Mouse (Mus musculus) bone marrow, adult 2 months (tissue): ENCODE results near the gene B230219D22Rik. TPM values are rescaled to one million over a fixed set of nuclear protein-coding genes. Genes with fewer than 3 reads are reported as not detected.

Experiments
- H3K27ac ChIP-seq: fragments of 200-500 bp; 2 replicates; pipeline ENCODE4 v1.5.1; 2012; ENCODE audit warnings: low read depth, mild to moderate bottlenecking, control low read depth, inconsistent platforms, low read length; ENCODE audit not compliant: control insufficient read depth, poor library complexity, insufficient read depth
- H3K4me1 ChIP-seq: fragments of 200-500 bp; 2 replicates; pipeline ENCODE4 v1.6.1; 2011; ENCODE audit warnings: low read length; ENCODE audit not compliant: control insufficient read depth, insufficient read depth
- H3K4me3 ChIP-seq: fragments of 200-500 bp; replicated peaks from 2 replicates; pipeline ENCODE3; 2011; ENCODE audit warnings: mild to moderate bottlenecking, low read depth, low read length, control low read depth; ENCODE audit not compliant: control insufficient read depth
- CTCF ChIP-seq: fragments of 200-500 bp; IDR thresholded peaks from 2 replicates; pipeline ENCODE4 v1.5.1; 2011; ENCODE audit warnings: low read length, control low read depth; ENCODE audit not compliant: control insufficient read depth, insufficient read depth
- POLR2A ChIP-seq: fragments of 200-500 bp; IDR thresholded peaks from 2 replicates; pipeline ENCODE4 v1.6.1; 2011; ENCODE audit warnings: low read depth, mild to moderate bottlenecking, control low read depth, low read length, borderline replicate concordance; ENCODE audit not compliant: control insufficient read depth
- WGBS: fragments of 180-500 bp; shearing (Covaris S2); methylation state at CpG from one replicate; pipeline ENCODE4 v1.1.7; 2018; 5-methylcytosine and 5-hydroxymethylcytosine counted together
- polyA plus RNA-seq: library from polyadenylated mRNA; stranded (reverse); fragments of >200 nt; gene quantifications from 2 replicates; pipeline ENCODE4 v1.2.4, GENCODE M21; 2011; ENCODE audit warnings: low replicate concordance; ENCODE audit not compliant: missing spikeins, insufficient read depth, insufficient read length

B230219D22Rik gene
- polyA plus RNA-seq = 10.9 and 13.9 TPM in 2 replicates

DNA sequence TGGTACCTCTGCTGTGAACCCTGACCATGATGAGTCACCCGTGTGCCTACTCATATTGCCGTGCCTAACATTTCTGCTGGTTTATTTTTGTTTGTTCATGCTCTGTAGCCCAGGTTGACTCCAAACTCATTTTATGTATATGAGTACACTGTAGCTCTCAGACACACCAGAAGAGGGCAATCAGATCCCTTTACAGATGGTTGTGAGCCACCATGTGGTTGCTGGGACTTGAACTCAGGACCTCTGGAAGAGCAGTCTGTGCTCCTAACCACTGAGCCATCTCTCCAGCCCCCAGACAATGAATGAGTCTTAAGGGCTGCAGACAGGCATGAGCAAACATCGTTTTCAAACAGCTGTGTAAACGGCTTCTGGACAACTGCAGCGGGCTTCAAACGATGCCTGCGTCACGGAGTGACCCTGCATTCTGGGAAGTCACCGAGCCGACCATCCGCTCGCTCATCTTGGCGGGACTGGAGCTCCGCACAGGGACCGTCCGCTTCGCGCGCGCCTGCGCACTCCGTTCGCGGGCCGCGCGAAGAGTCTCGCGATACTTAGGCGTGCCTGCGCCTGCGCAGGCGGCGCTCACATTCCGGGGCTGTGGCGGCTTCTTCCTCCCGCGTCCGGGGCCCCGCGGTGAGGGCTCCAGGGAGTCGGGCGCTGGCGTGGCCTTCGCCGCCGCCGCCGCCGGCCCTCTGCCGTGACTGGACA lies at the start of gene B230219D22Rik:
B230219D22Rik (plus strand) TSS at position 590 of the 708 bp plus-strand sequence.
- under 1% methylated on average over 51 of the region's 51 CpGs for WGBS
- peaks cover 1% of the 10 kb centered on the region; the same call in 1 of the 2 replicates for H3K4me1 ChIP-seq

DNA sequence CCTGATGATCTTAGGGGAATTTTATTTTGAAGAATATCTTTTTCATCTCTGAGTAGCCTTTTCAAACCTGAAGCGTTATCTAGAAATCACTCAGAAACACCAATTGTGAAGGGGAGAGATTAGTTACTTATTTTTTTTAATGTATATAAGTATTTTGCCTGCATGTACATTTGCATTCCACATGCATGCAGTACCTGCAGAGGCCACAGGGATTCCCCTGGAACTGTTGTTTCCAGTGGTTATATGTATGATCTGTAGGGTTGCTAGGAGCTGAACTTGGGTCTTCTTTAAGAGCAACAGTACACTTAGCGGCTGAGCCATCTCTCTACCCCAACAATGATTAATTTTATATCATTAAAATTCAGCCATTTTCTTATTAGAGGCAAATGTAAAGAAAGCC lies 48.4 kb upstream of the B230219D22Rik start:
- no peak for TF ChIP-seq POLR2A
- WGBS = 89% methylated on average over 2 of the region's 2 CpGs
- Histone ChIP-seq H3K4me3 (no peak overlapping the region), H3K27ac (no peak overlapping the region), H3K4me1 (no peaks in the 10 kb centered on the region)

More for the DNA sequence above, at the start of gene B230219D22Rik:
- TF ChIP-seq CTCF (no peak), POLR2A (peak; percentile 88; the same call in 1 of the 2 replicates)
- peak within 1 kb of the TSS; percentile 94 for H3K4me3 ChIP-seq
- H3K27ac ChIP-seq = peak within 1 kb of the TSS; percentile 99

DNA sequence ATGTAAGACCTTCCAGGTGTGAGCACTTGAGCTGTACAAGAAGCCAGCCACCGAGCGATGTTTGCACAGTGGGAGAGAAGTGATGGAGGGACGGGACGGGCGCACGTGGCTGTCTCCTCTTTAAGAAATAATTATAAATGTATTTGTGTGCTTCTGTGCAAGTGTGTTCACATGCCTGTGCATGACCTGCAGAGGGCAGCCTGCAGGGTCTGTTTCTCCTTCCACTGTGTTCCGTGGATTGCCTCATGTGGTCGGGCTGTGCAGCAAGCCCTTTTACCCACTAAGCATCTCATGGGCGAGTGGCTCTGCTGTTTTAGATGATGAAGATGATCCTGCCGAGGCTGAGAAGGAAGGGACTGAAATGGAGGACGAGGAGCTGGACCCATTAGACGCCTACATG lies 42.8 kb upstream of the B230219D22Rik start:
- H3K4me3 ChIP-seq = no peak overlapping the region
- TF ChIP-seq POLR2A (no peak), CTCF (no peak)
- H3K27ac ChIP-seq = no peak overlapping the region
- WGBS = 89% methylated on average over 12 of the region's 12 CpGs
- no peaks in the 10 kb centered on the region for H3K4me1 ChIP-seq

DNA sequence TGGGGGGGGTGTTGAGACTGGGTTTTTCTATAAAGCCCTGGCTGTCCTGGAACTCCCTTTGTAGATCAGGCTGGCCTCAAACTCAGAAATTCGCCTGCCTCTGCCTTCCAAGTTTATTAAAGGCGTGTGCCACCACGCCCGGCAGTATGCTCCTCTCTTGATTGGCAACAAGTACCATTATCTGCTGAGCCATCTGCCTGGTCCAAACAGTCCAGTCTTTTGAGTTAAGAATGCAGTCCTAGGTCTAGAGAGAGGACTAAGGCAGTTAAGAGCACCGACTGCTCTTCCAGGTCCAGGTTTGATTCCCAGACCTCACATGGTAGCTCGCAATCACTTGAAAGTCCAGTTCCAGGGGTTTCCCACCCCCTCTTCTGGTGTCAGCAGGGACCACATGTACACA lies 41.9 kb upstream of the B230219D22Rik start:
- TF ChIP-seq CTCF (no peak), POLR2A (no peak)
- H3K4me3 ChIP-seq = no peak overlapping the region
- no peak overlapping the region for H3K27ac ChIP-seq
- WGBS = 78% methylated on average over 6 of the region's 6 CpGs
- no peaks in the 10 kb centered on the region for H3K4me1 ChIP-seq

DNA sequence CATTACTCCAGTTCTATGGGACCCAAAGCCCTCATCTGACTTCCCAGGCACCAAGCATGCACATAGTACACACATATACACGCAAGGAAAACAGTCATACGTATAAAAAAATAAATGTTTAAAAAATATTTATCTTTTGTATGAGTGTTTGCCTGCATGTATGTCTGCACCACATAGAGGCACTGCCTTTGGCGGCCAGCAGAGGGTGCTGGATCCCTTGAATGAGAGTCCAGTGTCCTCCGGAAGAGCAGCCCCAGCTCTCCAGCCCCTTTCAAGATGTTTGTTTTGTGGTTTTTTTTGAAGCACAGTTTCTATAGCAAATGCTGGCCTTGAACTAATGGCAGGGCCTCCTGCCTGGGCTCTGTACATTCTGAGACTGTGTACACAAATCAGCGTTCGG lies 24.4 kb upstream of the B230219D22Rik start:
- Histone ChIP-seq H3K27ac (no peak overlapping the region), H3K4me3 (no peak overlapping the region), H3K4me1 (no peaks in the 10 kb centered on the region)
- 89% methylated on average over 6 of the region's 6 CpGs for WGBS
- TF ChIP-seq CTCF (peak; percentile 73), POLR2A (no peak)

DNA sequence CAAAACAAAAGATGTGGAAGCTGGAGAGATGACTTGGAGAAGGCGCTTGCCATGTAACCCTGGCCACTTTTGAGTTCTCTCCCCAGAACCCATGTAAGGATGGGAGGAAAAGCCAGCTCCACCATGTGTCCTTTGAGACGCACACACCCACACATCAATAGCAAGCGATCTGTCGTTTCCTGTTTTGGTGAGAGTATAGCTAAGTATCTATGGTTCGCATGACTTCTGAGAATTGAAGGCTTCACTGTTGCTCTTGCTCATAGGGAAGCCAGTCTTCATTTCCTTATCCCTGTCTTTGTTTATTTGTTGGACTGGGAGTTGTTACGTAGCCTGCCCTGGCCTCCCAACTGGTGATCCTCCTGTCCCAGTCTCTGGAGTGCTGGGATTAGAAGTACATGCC lies 20.2 kb upstream of the B230219D22Rik start:
- 91% methylated on average over 6 of the region's 6 CpGs for WGBS
- no peaks in the 10 kb centered on the region for H3K4me1 ChIP-seq
- H3K27ac ChIP-seq = no peak overlapping the region
- TF ChIP-seq POLR2A = no peak
- H3K4me3 ChIP-seq = no peak overlapping the region

DNA sequence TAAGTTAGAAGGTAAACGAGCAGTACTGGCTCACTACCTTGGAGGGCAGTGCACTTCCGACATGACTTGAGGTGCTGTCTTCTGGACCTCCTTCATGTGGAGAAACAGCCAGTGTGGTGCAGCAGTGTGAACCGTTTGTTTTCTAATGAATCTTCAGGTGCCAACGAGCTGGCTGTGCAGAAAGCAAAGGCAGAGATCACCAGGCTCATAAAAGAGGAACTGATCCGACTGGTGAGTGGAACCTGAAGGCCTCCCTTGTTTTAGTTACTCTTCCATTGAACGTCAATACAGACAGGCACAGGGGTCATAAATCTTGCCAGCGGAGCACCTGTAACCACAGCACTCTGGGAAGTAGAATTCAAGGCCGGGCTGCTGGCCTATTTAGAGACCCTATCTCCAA lies 15.6 kb upstream of the B230219D22Rik start:
- WGBS = 43% methylated on average over 8 of the region's 8 CpGs
- Histone ChIP-seq H3K4me1 (no peaks in the 10 kb centered on the region), H3K4me3 (no peak overlapping the region), H3K27ac (no peak overlapping the region)
- TF ChIP-seq CTCF = no peak
- TF ChIP-seq POLR2A = no peak

DNA sequence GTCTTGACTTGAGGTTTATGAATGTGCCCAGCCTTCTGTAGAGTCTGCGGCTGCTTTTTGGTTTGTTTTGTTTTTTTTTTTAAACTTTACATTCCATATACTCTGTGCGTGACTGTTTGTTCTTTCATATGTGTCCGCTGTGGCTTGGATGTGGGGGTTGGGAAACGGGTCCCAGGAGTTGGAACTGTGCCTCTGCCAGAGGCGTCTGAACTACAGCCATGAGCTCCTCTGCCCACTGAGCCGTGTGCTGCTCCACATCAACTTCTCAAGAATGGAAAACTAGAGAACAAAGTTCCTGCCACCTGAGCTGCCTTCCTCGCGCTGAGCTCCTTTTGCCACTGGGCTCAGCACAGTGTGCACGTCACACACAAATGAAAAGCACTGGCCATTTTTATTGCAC lies 10.7 kb upstream of the B230219D22Rik start:
- WGBS = 90% methylated on average over 9 of the region's 9 CpGs
- H3K4me1 ChIP-seq = no peaks in the 10 kb centered on the region
- no peak overlapping the region for H3K4me3 ChIP-seq
- no peak for TF ChIP-seq POLR2A
- no peak for TF ChIP-seq CTCF
- no peak overlapping the region for H3K27ac ChIP-seq

DNA sequence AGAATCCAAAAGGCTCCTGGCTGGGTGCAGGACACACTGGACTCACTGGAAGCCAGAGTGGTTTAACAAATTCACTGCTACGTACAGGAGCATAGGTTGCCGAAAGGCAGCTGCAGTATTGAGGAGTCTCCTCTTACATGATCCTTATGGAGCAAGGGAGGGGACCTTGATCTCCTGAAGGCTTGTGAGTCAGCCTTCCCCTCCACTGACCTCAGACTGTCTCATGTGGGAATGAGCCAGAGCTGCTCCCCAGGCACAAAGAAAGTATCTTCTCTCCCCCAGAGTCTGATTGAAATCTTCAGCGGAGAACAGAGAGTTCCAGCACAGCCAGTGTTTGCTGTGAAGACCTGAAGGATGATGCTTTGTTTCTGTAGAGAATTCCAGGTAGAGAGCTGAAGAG lies 9.3 kb upstream of the B230219D22Rik start:
- 92% methylated on average over 3 of the region's 3 CpGs for WGBS
- no peak overlapping the region for H3K27ac ChIP-seq
- no peak overlapping the region for H3K4me3 ChIP-seq
- no peaks in the 10 kb centered on the region for H3K4me1 ChIP-seq
- TF ChIP-seq POLR2A = no peak
- TF ChIP-seq CTCF = no peak
